Mouse (Mus musculus) ES-Bruce4 (cell line): Measurements from ENCODE around the gene Mvp. TPM values are rescaled to one million over a fixed set of nuclear protein-coding genes. Genes with fewer than 3 reads are reported as not detected.

Experiments
- H3K27ac ChIP-seq: 2 replicates; pipeline ENCODE4 v1.5.1; 2012; ENCODE audit warnings: low read length, inconsistent platforms; ENCODE audit not compliant: insufficient read depth
- H3K27me3 ChIP-seq: 2 replicates; pipeline ENCODE4 v1.6.1; 2012; ENCODE audit warnings: mild to moderate bottlenecking, low read length, inconsistent platforms; ENCODE audit not compliant: control insufficient read depth, poor library complexity, insufficient read depth, severe bottlenecking
- H3K36me3 ChIP-seq: 2 replicates; pipeline ENCODE4 v1.6.1; 2012; ENCODE audit warnings: inconsistent platforms, mild to moderate bottlenecking, low read length, moderate library complexity; ENCODE audit not compliant: control insufficient read depth, poor library complexity, insufficient read depth, severe bottlenecking
- H3K4me1 ChIP-seq: one replicate; pipeline ENCODE4 v1.8.1; 2011; ENCODE audit warnings: low read length; ENCODE audit not compliant: control insufficient read depth, insufficient read depth
- H3K4me3 ChIP-seq: 2 replicates; pipeline ENCODE4 v1.5.1; 2011; ENCODE audit warnings: low read depth, mild to moderate bottlenecking, low read length
- H3K9ac ChIP-seq: 2 replicates; pipeline ENCODE4 v1.6.1; 2012; ENCODE audit warnings: low read depth, mild to moderate bottlenecking, inconsistent platforms; ENCODE audit not compliant: poor library complexity, severe bottlenecking
- H3K9me3 ChIP-seq: replicated peaks from 2 replicates; pipeline ENCODE4 v1.6.1; 2012; ENCODE audit warnings: mild to moderate bottlenecking, low read length, inconsistent platforms; ENCODE audit not compliant: control insufficient read depth, poor library complexity, insufficient read depth, severe bottlenecking
- CTCF ChIP-seq: IDR thresholded peaks from one replicate; pipeline ENCODE4 v1.8.1; 2011; ENCODE audit warnings: low read depth, low read length
- EP300 ChIP-seq: IDR thresholded peaks from 2 replicates; pipeline ENCODE4 v1.6.1; 2011; ENCODE audit warnings: low read depth, low read length; ENCODE audit not compliant: insufficient read depth
- POLR2A ChIP-seq: IDR thresholded peaks from one replicate; pipeline ENCODE4 v1.8.1; 2011; ENCODE audit warnings: low read length; ENCODE audit not compliant: insufficient read depth
- polyA plus RNA-seq: library from polyadenylated mRNA; stranded (reverse); fragments of >200 nt; gene quantifications from 2 replicates; pipeline ENCODE4 v1.2.4, GENCODE M21; 2011; ENCODE audit warnings: low read depth; ENCODE audit not compliant: missing spikeins, insufficient read depth, insufficient read length

Gene Mvp
- polyA plus RNA-seq, 1 experiment: 17.9 TPM

- Histone ChIP-seq H3K27ac (no peak overlapping the region), H3K27me3 (no peaks in the 10 kb centered on the region), H3K9me3 (no peaks in the 10 kb centered on the region), H3K4me3 (peak overlapping the region; percentile 64), H3K36me3 (peaks cover 26% of the 10 kb centered on the region), H3K4me1 (no peaks in the 10 kb centered on the region), H3K9ac (peak overlapping the region; percentile 57)
- TF ChIP-seq EP300 (no peak), CTCF (no peak), POLR2A (no peak)
Measured at GRCm38 (mm10) chr7:127020491-127020890, 6.1 kb upstream of the Mvp start.

DNA sequence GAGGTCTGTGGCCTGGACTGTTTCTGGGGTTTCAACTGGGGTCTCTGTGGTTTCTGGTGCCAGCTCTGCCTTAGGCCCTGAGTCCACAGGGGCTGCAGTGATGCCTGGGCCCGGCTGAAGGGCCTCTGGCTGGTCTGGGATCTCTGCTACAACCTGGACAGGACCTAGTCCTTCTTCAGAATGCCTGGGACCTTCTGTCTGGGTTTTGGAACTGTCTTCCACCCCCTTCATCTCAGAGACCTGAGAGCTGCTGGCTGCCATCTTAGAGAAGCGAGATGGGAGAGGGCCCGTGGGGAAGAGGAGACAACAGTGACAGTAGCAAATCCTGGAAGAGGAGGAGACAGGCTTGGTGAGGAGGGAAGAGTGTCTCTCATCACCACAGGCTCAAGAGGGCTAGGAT is 5.6 kb upstream of the Mvp start:
- no peak overlapping the region for H3K4me3 ChIP-seq
- H3K4me1 ChIP-seq: no peaks in the 10 kb centered on the region
- no peak for TF ChIP-seq CTCF
- no peak for TF ChIP-seq POLR2A
- TF ChIP-seq EP300: no peak
- no peak overlapping the region for H3K27ac ChIP-seq
- peaks cover 29% of the 10 kb centered on the region for H3K36me3 ChIP-seq
- H3K9ac ChIP-seq: no peak overlapping the region; the same call in 1 of the 2 replicates
- H3K27me3 ChIP-seq: no peaks in the 10 kb centered on the region
- no peaks in the 10 kb centered on the region for H3K9me3 ChIP-seq

DNA sequence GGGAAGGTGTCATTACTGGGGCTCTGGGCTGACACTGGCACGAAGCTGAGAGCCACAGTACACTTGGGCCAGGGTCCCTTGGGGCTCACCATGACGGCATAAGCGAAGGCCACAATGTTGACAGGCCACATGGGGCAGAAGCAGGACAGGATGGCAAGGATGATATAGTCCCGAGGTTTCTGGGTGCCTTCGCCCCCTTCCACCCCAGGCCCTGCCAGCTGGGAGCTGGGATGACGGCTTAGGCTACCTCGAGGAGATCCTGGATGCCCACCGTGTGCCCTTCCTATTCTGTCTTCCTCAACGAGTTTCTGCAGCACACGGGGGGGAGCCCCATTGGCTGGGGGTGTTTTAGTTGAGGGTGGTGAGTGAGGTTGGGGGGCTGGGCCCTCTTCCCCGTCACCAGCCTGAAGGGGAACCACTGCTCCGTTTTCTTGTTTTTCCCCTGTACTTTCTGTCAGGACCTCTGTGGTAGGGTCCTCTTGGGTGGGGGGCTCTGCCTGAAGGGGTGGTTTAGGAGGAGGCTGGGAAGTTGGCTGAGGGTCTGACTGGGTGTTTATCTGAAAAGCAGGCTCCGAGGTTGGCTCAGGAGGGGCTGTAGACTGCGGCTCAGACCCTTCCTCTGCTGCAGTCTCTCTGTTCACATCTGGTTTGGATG is 5.0 kb upstream of the Mvp start:
- Histone ChIP-seq H3K36me3 (peaks cover 29% of the 10 kb centered on the region), H3K9me3 (no peaks in the 10 kb centered on the region), H3K9ac (no peak overlapping the region), H3K4me3 (no peak overlapping the region), H3K27ac (no peak overlapping the region), H3K4me1 (no peaks in the 10 kb centered on the region), H3K27me3 (no peaks in the 10 kb centered on the region)
- TF ChIP-seq POLR2A (no peak), EP300 (no peak), CTCF (no peak)

DNA sequence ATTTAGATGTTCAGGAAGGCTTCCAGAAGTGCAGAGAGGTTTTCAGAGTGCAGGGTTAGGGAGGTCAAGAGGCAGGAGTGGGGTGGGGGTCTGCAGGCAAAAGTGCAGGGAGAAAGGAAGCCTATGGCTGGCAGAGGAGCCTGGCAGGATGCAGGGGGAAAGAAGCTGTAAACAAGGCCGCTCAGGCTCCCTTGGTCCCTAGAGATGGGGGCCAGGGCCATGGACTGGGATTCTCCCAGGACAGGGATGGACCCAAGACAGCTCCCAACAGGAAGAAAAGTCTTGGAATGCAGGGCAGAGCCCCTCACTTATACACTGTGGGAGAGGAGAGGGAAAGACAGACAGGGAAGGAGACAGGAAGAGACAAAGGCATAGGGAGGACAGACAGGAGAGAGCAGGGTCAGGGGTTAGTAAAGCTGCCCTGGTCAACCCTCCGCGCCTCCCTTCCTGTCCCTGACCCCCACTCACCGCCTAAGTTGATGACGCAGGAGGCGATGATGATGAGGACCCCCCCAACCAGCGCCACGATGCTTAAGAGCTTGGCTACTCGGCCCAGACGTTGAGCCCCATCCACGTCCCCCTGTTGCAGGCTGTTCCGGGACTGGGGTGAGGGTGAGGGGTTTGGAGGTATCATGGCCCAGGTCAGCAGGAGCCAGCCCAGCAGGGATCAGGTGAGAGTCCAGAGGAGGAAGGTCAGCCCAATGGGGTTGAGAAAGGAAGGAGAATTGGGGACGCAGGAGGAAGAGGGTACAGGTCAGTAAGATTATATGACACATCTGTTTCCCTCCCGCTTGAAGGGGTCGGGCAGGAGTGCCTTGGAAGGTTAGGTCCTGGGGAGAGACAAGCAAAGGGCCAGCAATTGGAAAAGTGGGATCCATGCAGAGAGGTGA is 4.2 kb upstream of the Mvp start:
- Histone ChIP-seq H3K4me3 (no peak overlapping the region), H3K9me3 (no peaks in the 10 kb centered on the region), H3K27me3 (no peaks in the 10 kb centered on the region), H3K36me3 (peaks cover 21% of the 10 kb centered on the region), H3K27ac (no peak overlapping the region), H3K4me1 (no peaks in the 10 kb centered on the region), H3K9ac (no peak overlapping the region)
- TF ChIP-seq EP300: no peak
- no peak for TF ChIP-seq POLR2A
- TF ChIP-seq CTCF: no peak

- Histone ChIP-seq H3K4me3 (no peak overlapping the region), H3K36me3 (peaks cover 15% of the 10 kb centered on the region), H3K9ac (peak overlapping the region; percentile 21; the same call in 1 of the 2 replicates), H3K4me1 (peaks cover under 1% of the 10 kb centered on the region), H3K27me3 (no peaks in the 10 kb centered on the region), H3K9me3 (no peaks in the 10 kb centered on the region), H3K27ac (no peak overlapping the region)
- TF ChIP-seq CTCF (no peak), EP300 (no peak), POLR2A (no peak)
Measured at GRCm38 (mm10) chr7:127017950-127018345, 3.5 kb upstream of the Mvp start.
